Mouse (Mus musculus) cerebellum, adult 2 months (tissue): ENCODE data around the gene Pramef8.
A peak's percentile ranks its signal among the peaks of the same experiment; 100 is the strongest.

ENCODE experiments used
- CTCF ChIP-seq: fragments of 200-500 bp; IDR thresholded peaks from 2 replicates; pipeline ENCODE4 v1.5.1; 2011; ENCODE audit warnings: low read depth, mild to moderate bottlenecking, control low read depth, low read length, moderate library complexity, borderline replicate concordance; ENCODE audit not compliant: insufficient read depth
- POLR2A ChIP-seq: fragments of 200-500 bp; IDR thresholded peaks from 2 replicates; pipeline ENCODE4 v1.6.1; 2011; ENCODE audit warnings: low read length, control low read depth, borderline replicate concordance; ENCODE audit not compliant: insufficient read depth

DNA sequence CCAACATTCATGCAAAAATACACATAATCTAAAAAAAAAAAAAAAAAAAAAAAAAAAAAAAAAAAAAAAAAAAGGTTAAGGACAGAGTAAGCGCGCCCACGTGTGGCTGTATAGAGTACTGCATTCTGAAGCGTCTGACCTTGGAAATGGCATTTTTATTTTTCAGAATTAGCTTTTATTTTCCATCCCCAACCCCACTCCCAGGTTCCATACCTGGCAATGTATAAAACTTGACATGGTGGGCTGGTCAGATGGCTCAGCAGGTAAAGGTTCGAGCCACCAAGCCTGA is 31.6 kb upstream of the Pramef8 start:
- TF ChIP-seq CTCF (peak; percentile 58), POLR2A (no peak)
